Mouse (Mus musculus) erythroblast, embryonic 14.5 days (primary cell): ENCODE results near the gene Kdelr1.

ENCODE experiments used
- GATA1 ChIP-seq: IDR thresholded peaks from 2 replicates; pipeline ENCODE4 v1.6.1; 2012; ENCODE audit warnings: low read length, inconsistent platforms, mixed read lengths
- TAL1 ChIP-seq: IDR thresholded peaks from 3 replicates; pipeline ENCODE4 v1.6.1; 2012; ENCODE audit warnings: low read length, inconsistent platforms, mixed read lengths

- no peak for TF ChIP-seq GATA1
- TF ChIP-seq TAL1: no peak
Observed at GRCm38 (mm10) chr7:45873061-45873947, 732 bp downstream of the Kdelr1 start.
